Mouse (Mus musculus): ENCODE measurements around the gene Fndc9.

GRCm38 (mm10) chr11:46263291-46263690, 28.0 kb downstream of the Fndc9 start:
- TF ChIP-seq CTCF (IDR thresholded peaks at IDR 0.05; ENCODE audit: low read depth): no peak
- TF ChIP-seq EP300 (IDR thresholded peaks at IDR 0.05; ENCODE audit: low read depth): no peak

Data from heart, postnatal 0 days (tissue).